Mouse (Mus musculus) embryonic facial prominence, embryonic 10.5 days (tissue): ENCODE measurements at regions not wholly inside any gene's neighbourhood (a gene's known extent, or its start where the extent isn't known, plus 50 kb on each side); places are given as distances from the start of the nearest gene placed in this dataset.
A peak's percentile ranks its signal among the peaks of the same experiment; 100 is the strongest.

Experiments used
- DNase-seq: peaks from one replicate; pipeline ENCODE4 v3.0.0-alpha.2; 2017; ENCODE audit warnings: low spot score
- H3K27ac ChIP-seq: fragments of 300-500 bp; sonication (generic); replicated peaks from 2 replicates; pipeline ENCODE4 v1.5.1; 2016; ENCODE audit warnings: mild to moderate bottlenecking
- H3K27me3 ChIP-seq: fragments of 300-500 bp; sonication (generic); replicated peaks from 2 replicates; pipeline ENCODE4 v1.6.1; 2016; ENCODE audit warnings: low read depth, mild to moderate bottlenecking; ENCODE audit not compliant: poor library complexity, severe bottlenecking
- H3K36me3 ChIP-seq: fragments of 300-500 bp; sonication (generic); replicated peaks from 2 replicates; pipeline ENCODE4 v1.6.1; 2016; ENCODE audit warnings: mild to moderate bottlenecking, moderate library complexity
- H3K4me1 ChIP-seq: fragments of 300-500 bp; sonication (generic); 2 replicates; pipeline ENCODE4 v1.6.1; 2016
- H3K4me3 ChIP-seq: fragments of 300-500 bp; sonication (generic); 2 replicates; pipeline ENCODE4 v1.5.1; 2016; ENCODE audit warnings: mild to moderate bottlenecking, moderate library complexity
- H3K9me3 ChIP-seq: fragments of 300-500 bp; sonication (generic); 2 replicates; pipeline ENCODE4 v1.6.1; 2016; ENCODE audit warnings: mild to moderate bottlenecking
- WGBS: fragments of 180-500 bp; shearing (Covaris S2); methylation state at CpG from one replicate; pipeline ENCODE4 v1.1.7; 2016; 5-methylcytosine and 5-hydroxymethylcytosine counted together

DNA sequence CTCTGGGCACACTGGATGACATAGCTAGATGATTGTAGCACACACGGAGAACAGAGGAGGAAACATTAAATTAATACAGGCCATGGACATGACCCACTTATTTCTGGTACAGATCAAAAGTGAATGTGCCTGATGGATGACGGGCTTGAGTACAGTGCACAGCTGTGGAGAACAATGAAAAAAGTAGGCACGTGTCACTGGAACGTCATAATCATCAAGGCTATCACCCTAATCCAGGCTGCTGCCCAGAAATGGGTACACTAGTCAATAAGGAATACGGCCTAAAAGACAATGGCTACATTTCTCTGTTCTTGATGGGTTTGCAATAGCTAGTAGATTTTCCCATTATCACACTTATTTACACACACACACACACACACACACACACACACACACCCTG, 118.3 kb upstream of the Prdm1 start:
- no peak overlapping the region for H3K27ac ChIP-seq

DNA sequence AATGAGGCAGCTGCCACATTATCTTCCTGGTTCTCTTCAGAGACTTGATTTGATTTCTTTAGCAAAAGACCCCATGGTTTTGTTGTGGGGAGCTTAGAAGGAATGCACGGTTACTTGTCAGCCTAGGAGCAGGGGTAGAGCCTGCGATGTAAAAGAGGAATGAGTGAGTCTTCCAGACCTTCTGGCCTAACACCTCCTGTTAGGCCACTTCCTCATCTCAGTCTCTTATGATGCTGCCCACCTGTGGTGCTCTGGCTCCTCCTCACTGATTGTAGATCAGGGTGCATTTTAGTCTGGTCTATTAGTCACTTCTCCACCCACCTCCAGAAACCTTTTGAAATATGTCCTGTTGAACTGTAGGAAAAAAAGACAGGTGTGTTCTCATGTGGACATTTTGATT, 113.3 kb upstream of the Prdm1 start:
- Histone ChIP-seq H3K4me3 (no peak overlapping the region), H3K27ac (no peak overlapping the region), H3K4me1 (peaks cover 1% of the 10 kb centered on the region; the same call in 1 of the 2 replicates), H3K36me3 (no peaks in the 10 kb centered on the region), H3K27me3 (no peaks in the 10 kb centered on the region), H3K9me3 (no peaks in the 10 kb centered on the region)
- WGBS = 94% methylated on average over 2 of the region's 2 CpGs
- no peak for DNase-seq

More for the DNA sequence above, 118.3 kb upstream of the Prdm1 start:
- Histone ChIP-seq H3K9me3 (no peaks in the 10 kb centered on the region), H3K4me3 (no peak overlapping the region), H3K4me1 (peaks cover 12% of the 10 kb centered on the region; the same call in 1 of the 2 replicates), H3K27me3 (no peaks in the 10 kb centered on the region), H3K36me3 (no peaks in the 10 kb centered on the region)
- no peak for DNase-seq
- 82% methylated on average over 5 of the region's 5 CpGs for WGBS

DNA sequence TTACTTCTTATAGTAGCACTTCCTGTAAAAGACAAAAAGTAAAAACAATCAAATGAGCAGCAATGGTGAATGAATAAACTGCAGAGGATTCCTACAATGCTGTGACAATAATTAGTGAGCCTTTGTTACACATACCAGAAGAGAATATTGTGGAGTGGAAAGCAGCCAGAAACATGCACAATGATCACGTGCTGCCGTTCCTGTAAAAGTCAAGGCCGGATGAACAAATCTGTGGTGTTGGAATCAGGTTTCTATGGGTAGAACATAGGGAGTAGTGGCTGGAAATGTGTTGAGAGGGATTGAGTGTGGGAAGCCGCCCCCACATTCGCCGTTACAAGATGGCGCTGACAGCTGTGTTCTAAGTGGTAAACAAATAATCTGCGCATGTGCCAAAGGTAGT, 112.3 kb upstream of the Prdm1 start:
- Histone ChIP-seq H3K27me3 (no peaks in the 10 kb centered on the region; the same call in 1 of the 2 replicates), H3K9me3 (no peaks in the 10 kb centered on the region), H3K27ac (no peak overlapping the region), H3K4me1 (no peaks in the 10 kb centered on the region), H3K4me3 (no peak overlapping the region), H3K36me3 (no peaks in the 10 kb centered on the region)
- no peak for DNase-seq
- 95% methylated on average over 8 of the region's 8 CpGs for WGBS

- 84% methylated on average over 2 of the region's 2 CpGs for WGBS
- no peak overlapping the region for H3K4me3 ChIP-seq
- H3K27me3 ChIP-seq = no peaks in the 10 kb centered on the region; the same call in 1 of the 2 replicates
- no peaks in the 10 kb centered on the region for H3K9me3 ChIP-seq
- no peaks in the 10 kb centered on the region for H3K36me3 ChIP-seq
- DNase-seq = no peak
- H3K27ac ChIP-seq = no peak overlapping the region
- no peaks in the 10 kb centered on the region for H3K4me1 ChIP-seq
Observed at GRCm38 (mm10) chr10:44638678-44639077, 110.4 kb upstream of the Prdm1 start.

- Histone ChIP-seq H3K27ac (no peak overlapping the region), H3K4me1 (peaks cover 5% of the 10 kb centered on the region; the same call in 1 of the 2 replicates), H3K36me3 (no peaks in the 10 kb centered on the region), H3K9me3 (no peaks in the 10 kb centered on the region), H3K27me3 (no peaks in the 10 kb centered on the region; the same call in 1 of the 2 replicates), H3K4me3 (no peak overlapping the region)
- WGBS = 83% methylated on average over 3 of the region's 3 CpGs
- no peak for DNase-seq
Observed at GRCm38 (mm10) chr10:44636786-44637185, 108.5 kb upstream of the Prdm1 start.

DNA sequence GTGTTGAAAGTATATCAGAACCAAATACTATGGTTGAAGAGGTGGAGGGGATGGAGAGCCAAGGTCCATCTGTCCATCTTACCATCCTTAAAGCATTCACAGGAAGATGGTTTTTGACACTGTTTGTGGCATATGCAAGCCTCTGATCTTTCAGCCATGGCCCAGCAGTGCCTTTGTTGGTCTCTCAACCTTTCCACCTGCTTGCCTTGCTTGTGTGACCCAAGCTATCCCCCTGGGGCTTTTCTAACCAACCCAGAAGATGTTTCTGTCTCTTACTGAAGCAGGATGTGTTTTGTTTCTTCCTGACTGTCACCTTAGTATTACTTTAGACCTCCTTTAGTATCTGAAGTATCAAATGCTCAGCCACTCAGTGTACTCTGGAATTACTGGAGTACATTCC, 107.8 kb upstream of the Prdm1 start:
- Histone ChIP-seq H3K36me3 (no peaks in the 10 kb centered on the region), H3K4me1 (peaks cover 5% of the 10 kb centered on the region; the same call in 1 of the 2 replicates), H3K27me3 (no peaks in the 10 kb centered on the region; the same call in 1 of the 2 replicates)

GRCm38 (mm10) chr10:44631584-44631983, 103.3 kb upstream of the Prdm1 start:
- H3K27ac ChIP-seq = no peak overlapping the region
- no peaks in the 10 kb centered on the region for H3K9me3 ChIP-seq
- H3K4me1 ChIP-seq = peaks cover 16% of the 10 kb centered on the region
- no peaks in the 10 kb centered on the region for H3K36me3 ChIP-seq
- no peak for DNase-seq
- 71% methylated on average over 8 of the region's 8 CpGs for WGBS
- no peak overlapping the region for H3K4me3 ChIP-seq
- no peaks in the 10 kb centered on the region; the same call in 1 of the 2 replicates for H3K27me3 ChIP-seq

More for the DNA sequence above, 107.8 kb upstream of the Prdm1 start:
- no peak overlapping the region for H3K27ac ChIP-seq
- no peak for DNase-seq
- H3K9me3 ChIP-seq = no peaks in the 10 kb centered on the region
- no peak overlapping the region for H3K4me3 ChIP-seq

DNA sequence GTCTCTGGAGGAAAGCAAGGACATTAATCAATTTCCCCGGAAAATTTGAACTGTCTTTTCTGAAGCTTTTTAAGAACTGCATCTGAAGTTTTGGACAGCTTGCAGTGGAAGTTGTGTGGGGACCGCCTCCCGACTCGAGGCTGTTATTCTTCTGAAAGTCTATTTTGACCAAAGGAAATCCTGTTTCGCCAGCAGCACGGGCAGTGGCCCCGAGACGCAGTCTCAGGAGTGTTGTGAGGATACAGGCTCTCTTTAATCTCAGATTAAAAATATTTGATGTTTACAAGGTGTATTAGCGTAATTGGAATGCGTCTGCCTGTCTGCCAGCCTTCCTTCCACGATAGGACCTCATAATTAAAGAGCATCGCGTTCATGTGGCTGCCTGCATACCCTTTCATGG, 102.2 kb upstream of the Prdm1 start:
- WGBS = 64% methylated on average over 13 of the region's 13 CpGs
- H3K27ac ChIP-seq = peak overlapping the region; percentile 49
- no peaks in the 10 kb centered on the region for H3K9me3 ChIP-seq
- no peaks in the 10 kb centered on the region for H3K36me3 ChIP-seq
- no peaks in the 10 kb centered on the region for H3K27me3 ChIP-seq
- peaks cover 16% of the 10 kb centered on the region for H3K4me1 ChIP-seq
- no peak overlapping the region for H3K4me3 ChIP-seq
- DNase-seq = no peak

- peaks cover 16% of the 10 kb centered on the region for H3K4me1 ChIP-seq
- no peaks in the 10 kb centered on the region for H3K27me3 ChIP-seq
- no peaks in the 10 kb centered on the region for H3K36me3 ChIP-seq
- 93% methylated on average over 3 of the region's 3 CpGs for WGBS
- DNase-seq = no peak
- no peaks in the 10 kb centered on the region for H3K9me3 ChIP-seq
- H3K27ac ChIP-seq = no peak overlapping the region
- no peak overlapping the region for H3K4me3 ChIP-seq
Observed at GRCm38 (mm10) chr10:44628387-44628786, 100.1 kb upstream of the Prdm1 start.

DNA sequence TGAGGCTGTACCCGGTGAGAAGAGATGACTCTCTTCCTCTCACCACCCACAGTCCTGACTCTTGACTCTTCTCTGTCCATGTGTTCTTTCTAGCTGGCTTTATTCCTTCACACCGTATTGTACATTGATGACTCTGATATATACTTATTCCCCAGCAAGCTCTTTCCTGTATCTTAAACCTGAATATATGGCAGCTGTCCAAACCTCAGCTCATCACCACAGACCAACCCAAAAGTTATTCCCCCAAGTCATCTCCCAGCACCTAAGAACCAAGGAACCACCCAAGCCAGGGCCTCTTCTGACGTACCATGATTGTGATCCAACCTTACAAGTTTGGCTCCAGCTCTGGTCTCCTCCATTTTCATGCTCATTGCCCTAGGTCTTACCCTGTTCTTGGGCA, 99.1 kb upstream of the Prdm1 start:
- H3K36me3 ChIP-seq = no peaks in the 10 kb centered on the region
- no peak for DNase-seq
- H3K27ac ChIP-seq = no peak overlapping the region
- peaks cover 16% of the 10 kb centered on the region for H3K4me1 ChIP-seq
- H3K27me3 ChIP-seq = no peaks in the 10 kb centered on the region
- no peaks in the 10 kb centered on the region for H3K9me3 ChIP-seq
- no peak overlapping the region for H3K4me3 ChIP-seq
- WGBS = 93% methylated on average over 3 of the region's 3 CpGs

DNA sequence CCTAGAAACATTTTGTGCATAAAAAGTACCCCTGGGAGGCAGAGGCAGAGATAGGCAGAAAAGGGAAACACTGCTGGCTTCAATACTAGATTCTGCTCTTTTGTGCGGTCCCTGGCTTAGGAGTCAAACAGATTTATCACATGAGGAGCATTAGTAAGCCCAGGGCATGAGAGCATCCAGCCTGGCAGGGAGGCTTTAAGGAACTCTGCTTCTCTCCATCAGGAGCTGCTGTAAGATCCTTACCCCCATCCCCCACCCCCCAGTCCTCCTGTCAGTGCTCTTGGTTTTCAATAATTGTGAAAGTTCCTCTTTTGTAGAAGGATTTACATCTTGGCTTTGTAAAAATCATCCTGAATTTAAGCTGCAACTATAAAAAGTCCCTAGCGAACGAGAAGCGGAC, 97.2 kb upstream of the Prdm1 start:
- WGBS = 87% methylated on average over 4 of the region's 4 CpGs
- Histone ChIP-seq H3K9me3 (no peaks in the 10 kb centered on the region), H3K36me3 (no peaks in the 10 kb centered on the region), H3K27me3 (no peaks in the 10 kb centered on the region), H3K4me3 (no peak overlapping the region), H3K4me1 (peaks cover 5% of the 10 kb centered on the region), H3K27ac (no peak overlapping the region)
- no peak for DNase-seq

GRCm38 (mm10) chr10:44615586-44615985, 87.3 kb upstream of the Prdm1 start:
- no peak for DNase-seq
- Histone ChIP-seq H3K27me3 (no peaks in the 10 kb centered on the region), H3K4me1 (no peaks in the 10 kb centered on the region), H3K27ac (no peak overlapping the region), H3K4me3 (no peak overlapping the region), H3K9me3 (no peaks in the 10 kb centered on the region), H3K36me3 (no peaks in the 10 kb centered on the region)
- WGBS = 85% methylated on average over 1 of the region's 1 CpGs

GRCm38 (mm10) chr10:44612571-44612970, 84.3 kb upstream of the Prdm1 start:
- Histone ChIP-seq H3K27ac (no peak overlapping the region), H3K9me3 (no peaks in the 10 kb centered on the region), H3K36me3 (no peaks in the 10 kb centered on the region), H3K4me1 (0 out of 2 replicates have a peak, but pooled peaks cover 4% of the 10 kb centered on the region), H3K4me3 (no peak overlapping the region), H3K27me3 (no peaks in the 10 kb centered on the region)
- WGBS = 95% methylated on average over 7 of the region's 7 CpGs
- no peak for DNase-seq

DNA sequence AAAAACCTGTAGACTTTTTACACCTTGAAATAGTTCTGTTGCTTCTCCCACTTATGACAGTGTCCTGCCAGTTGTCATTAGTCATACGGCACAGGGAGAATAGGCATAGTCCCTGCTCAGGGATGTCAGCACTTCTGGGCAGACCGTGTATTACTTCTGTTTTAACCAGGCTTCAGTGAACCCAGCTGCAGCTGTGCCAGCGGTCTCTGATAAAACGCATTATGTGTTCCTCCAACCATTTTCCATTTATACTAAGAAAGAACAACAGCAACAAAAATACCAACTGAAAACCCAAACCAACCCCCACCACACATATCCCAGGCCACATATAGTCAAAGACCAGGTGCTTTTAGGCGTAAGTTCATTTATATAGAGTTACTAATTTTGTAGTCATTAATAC, 83.1 kb upstream of the Prdm1 start:
- WGBS = 89% methylated on average over 5 of the region's 5 CpGs
- H3K36me3 ChIP-seq = no peaks in the 10 kb centered on the region
- DNase-seq = no peak

More for the DNA sequence above, 83.1 kb upstream of the Prdm1 start:
- Histone ChIP-seq H3K27me3 (no peaks in the 10 kb centered on the region), H3K4me3 (no peak overlapping the region), H3K4me1 (0 out of 2 replicates have a peak, but pooled peaks cover 4% of the 10 kb centered on the region), H3K9me3 (no peaks in the 10 kb centered on the region), H3K27ac (no peak overlapping the region)
